Mouse (Mus musculus) CD4-positive helper T cell, adult 2 months (primary cell): ENCODE measurements around the gene Rpl29.

ENCODE experiments used
- DNase-seq: peaks from one replicate; pipeline ENCODE4 v3.0.0-alpha.2; 2012; ENCODE audit warnings: low read depth, missing footprints, low spot score

The Rpl29 gene

DNA sequence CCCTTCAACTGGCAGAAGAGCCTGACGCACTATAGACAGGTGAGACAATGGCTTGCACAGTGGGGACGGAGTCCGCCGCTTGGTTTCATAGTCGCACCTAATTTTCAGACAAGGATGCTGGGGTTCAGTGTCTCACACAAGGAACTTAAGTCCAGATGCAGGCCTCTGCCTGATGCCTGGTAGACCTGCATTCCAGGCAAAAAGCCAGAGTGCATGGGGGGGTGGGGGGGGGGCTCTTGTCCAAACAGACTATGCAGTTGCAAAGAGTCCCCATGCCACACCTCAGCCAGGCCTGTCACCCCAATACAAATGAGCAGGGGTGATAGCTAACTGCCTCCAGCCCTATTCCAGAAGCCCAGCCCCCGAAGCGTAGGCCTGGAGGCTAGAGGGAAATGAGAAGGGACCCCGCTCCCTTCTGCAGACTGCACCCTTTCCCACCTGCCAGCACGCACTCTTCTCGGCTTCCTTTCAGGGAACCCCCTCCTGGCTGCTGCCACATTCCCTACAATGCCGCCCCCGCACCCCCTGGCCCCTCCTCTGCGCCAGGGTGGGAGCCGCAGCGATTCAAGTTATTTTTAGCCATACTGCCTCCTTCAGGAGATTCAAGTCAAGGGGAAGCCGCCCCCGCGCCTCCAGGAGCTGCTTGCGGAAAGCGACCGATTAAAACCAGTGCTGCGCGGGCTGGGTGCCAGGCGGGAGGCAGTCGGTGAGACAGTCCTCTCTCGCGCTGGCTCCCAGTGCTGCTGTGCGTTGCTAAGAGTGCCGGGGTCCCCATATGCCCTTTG is 11.2 kb upstream of the Rpl29 start:
- DNase-seq: peak; percentile 60

DNA sequence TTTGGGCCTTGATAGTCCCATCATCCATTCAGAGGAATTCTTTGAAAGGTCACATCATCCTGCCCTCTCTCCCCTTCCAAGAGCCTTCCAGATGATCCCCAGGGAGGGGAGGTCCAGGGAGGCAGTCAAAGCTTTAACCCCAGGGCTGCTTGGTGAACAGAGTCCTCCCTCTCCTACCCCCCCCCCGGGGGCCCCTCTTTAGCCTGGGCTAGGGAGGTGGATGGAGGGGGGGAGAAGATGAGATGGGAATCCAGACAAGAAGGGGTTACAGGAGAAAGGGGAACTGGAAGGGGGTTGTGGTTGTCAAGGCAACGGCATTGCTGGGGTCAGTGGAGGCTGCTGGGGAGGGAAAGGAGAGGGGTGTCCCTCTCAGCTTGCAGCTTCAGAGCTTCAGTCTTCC is 8.6 kb upstream of the Rpl29 start:
- DNase-seq: no peak

DNA sequence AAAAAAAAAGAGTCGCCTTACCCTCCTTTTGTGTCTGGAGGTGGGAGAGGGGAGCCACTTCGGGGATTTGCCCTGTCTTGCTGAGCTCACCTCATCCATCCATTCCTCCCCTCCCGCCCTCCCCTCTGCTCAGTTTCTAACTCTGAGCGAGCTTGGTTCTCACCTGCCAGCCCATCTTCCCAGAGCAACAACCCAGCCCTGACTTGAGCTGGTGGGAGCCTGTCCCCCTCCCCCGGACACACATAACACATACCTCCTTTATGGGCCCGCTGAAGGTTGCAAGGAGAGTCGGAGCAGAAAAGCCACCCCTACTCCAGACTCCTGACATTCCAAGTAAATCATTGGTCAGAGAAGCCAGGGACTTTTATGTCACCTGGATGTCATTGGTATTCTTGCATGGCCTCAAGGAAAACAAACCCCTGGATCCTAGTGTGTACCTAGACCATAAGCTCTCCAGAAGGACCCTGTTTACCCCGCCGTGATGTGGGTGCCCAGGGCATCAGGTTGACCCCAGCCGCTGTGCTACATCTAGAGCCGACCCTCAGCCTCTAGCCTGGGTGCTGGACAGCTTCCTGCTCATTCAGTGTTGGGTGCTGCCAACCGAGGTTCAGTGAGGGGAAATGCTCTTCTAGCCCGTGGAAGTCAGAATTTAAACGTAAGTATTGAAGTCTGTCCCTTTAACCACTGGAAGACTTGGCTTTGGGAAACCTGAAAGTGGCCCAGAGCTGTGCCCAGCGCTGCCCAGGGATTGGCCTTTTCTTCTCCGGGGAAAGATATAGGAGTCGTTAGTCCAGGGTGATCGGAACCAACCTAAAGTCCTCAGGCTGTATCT is 8.0 kb upstream of the Rpl29 start:
- DNase-seq: no peak

DNA sequence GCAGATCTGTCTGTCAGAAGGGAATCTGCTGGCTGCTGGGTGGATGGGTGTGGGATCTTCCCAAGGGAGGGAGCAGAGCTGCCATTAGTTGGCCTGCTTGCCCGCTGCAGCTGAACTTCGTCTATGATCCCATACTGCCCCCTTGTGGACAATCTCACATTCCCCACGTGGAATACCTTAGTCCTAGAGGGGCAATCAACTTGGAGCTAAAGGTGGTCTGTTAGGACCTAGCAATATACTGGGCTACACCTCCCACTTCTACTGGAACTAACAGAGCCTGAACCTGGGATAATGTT is 7.4 kb upstream of the Rpl29 start:
- DNase-seq: peak; percentile 78

DNA sequence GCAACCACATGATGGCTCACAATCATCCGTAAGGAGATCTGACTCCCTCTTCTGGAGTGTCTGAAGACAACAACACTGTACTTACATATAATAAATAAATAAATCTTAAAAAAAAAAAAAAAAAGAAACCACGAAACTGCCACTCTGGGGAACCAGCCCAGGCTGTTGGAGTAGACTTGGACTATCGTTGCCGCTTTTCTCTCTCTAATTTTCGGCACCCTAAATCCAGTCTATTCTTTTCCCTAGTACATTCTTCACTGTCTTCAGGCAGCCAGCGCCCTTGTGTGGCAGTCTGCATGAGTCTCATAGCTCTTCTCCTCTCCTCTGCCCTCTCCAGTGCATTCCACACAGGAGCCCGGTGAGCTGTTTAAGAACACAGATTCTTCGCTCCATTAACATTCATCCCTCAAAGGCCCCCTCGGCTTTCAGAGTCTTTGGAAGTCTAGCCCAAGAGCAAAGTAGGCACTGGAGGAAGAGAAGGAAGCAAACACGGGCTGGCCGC is 484 bp upstream of the Rpl29 start:
- DNase-seq: no peak

DNA sequence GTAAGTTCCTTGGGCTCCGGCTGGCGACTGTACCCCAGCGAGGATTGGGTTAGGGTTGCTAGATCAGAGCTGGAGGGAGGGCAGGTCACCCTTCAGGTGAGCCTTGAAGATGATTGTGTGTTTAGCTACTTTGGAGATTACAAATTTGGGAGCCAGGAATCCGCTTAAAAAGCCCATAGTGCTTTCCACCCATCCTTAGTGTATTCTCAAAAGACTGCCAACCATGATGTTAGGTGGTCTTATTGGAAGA is 686 bp downstream of the Rpl29 start:
- no peak for DNase-seq

DNA sequence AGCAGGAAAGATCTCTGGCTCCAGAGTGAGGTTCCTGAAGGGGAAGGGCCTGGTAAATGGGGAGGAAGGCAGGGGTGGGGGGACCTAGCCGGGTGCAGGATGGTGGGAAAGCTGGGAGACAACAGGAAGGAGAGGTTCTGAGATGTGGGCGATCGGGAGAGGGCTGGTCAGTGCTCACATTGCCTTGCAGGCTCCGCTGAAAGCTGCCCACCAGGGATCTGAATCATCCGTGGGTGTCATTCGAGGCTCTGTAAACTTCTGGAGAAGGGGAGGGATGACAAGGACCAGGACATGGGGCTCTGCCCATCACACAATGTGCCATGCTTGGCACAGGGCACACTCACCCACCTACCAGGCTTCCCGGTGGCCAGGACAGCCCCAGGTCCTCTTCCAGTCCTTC is 4.1 kb downstream of the Rpl29 start:
- DNase-seq: no peak

DNA sequence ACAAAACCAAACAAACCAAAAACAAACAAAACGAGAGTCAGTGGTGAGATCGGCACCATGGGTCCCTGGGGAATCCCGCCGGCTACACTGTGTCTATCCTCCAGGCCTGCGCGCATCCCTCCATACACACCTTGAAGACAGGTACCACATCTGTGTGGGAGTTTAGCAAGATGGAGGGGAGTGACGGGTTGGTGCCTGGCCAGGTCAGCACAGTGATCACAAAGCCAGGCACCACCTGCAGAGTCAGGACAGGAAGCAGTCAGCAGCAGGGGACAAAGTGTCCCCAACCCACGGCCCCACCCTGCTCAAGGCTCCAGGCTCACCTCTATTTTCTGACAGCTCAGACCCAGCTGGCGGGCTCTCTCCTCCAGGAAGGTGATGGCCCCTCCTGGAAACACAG is 7.3 kb downstream of the Rpl29 start:
- no peak for DNase-seq

DNA sequence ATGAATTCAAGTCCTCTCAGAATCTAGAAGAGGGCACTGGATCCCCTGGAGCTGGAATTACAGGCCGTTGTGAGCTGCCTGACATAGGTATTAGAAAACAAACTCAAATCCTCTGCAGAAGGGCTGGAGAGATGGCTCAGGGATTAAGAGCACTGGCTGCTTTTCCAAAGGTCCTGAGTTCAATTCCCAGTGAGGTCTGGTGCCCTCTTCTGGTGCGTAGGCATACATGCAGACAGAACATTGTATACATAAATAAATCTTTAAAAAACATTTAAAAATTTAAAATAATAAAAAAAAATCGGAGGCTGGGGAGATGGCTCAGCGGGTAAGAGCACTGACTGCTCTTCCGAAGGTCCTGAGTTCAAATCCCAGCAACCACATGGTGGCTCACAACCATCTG is 13.4 kb downstream of the Rpl29 start:
- no peak for DNase-seq

DNA sequence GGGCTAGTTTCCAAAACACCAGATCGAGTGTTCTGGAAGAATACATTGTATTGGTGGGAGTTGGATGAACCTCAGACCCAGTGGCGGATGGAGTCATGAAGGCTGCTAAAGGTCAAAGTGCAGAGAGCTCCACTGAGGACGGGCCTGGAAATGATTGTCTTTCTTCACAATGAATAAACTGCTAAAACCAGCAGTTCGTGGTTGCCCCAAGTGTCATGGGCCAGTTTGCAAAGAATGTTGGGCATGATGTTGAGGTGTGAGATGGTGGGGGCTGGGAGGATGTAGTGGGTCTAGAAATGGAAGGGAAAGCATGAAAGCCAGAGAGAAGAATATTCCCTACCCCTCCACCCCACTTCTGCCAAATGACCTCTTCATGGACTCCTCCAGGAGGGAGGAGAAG is 15.6 kb downstream of the Rpl29 start:
- no peak for DNase-seq

DNA sequence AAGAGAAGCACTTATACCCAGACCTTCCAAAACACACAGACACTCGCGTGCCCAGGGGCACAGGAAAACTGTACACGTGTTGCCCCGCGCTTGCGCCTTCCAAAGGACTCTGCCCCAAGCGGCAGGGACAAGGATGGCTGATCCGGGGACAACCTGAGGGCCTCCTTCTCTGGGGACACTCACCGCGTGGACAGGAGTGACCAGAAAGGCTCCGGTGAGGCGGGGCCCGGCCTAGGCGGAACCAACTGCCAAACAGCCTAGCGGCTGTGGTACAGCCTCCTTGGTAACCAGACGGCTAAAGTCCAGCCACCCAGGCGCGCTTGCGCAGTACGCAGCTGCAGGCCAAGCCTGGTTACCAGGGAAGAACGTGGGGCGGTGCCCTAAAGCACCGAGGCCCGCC is 18.1 kb downstream of the Rpl29 start, which contains the start of the genes Abhd14b and Abhd14a:
Gene Abhd14b (plus strand): TSS at position 112 of the 400 bp plus-strand sequence.
Gene Abhd14a (minus strand): TSS at position 331 of the 400 bp plus-strand sequence.
- DNase-seq: peak; percentile 75

DNA sequence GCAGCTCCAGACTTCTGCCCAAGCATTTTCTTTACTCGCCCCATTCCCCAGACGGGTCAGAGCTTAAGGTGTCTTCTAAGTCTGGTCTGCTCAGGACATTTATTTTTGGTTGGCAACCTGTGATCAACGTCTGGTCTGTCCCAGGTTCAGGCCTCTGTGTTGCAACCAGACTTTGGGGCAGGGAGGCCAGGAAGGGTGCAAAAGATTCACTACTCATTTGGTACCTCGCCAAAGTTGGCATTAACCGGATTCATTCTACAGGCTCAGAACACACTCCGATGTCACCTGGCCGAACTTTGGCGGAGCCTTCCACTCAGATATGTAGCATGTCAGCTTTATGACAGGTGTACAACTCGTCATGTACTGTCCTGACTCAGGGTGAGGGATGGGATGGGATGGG is 18.7 kb downstream of the Rpl29 start:
- DNase-seq: no peak

DNA sequence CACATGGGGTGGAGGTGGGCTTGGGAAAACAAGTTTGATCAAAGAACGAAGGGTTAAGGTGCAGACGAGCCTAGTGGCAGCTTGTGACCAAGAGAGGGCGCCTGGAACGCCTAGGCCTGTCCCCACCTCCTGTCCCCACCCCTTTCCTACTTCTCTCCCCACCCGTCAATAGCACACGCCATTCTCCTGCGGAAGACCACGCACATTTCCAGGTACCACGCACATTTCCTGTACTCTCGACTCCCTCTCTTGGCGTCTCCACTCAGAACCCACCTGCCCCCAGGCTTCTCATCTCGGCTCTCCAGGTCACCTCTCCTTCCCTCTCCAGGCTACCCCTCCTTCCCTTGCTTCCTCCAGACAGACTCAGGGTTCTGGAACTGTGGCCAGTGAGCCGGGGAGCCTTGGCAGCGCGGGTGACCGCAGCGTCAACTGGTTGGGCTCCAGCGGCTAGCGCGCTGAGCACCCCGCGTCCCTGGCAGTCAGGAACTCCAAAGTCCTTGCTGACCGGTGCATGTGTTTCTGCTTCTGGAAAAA is 19.3 kb downstream of the Rpl29 start:
- DNase-seq: peak; percentile 76

DNA sequence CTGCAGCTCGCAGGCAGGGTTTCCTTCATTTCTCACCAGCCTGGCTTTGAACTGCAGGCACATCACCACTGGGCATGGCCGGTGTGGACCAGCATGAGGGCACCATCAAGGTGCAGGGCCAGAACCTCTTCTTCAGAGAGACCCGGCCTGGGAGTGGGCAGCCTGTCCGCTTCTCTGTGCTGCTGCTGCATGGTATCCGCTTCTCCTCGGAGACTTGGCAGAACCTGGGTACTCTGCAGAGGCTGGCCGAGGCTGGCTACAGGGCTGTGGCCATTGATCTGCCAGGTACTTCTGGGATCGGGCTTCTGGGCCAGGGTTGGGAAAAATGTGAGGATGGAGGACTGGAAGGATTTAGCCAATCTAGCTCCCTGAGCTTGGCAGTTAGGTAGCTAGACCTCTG is 20.7 kb downstream of the Rpl29 start:
- DNase-seq: no peak

DNA sequence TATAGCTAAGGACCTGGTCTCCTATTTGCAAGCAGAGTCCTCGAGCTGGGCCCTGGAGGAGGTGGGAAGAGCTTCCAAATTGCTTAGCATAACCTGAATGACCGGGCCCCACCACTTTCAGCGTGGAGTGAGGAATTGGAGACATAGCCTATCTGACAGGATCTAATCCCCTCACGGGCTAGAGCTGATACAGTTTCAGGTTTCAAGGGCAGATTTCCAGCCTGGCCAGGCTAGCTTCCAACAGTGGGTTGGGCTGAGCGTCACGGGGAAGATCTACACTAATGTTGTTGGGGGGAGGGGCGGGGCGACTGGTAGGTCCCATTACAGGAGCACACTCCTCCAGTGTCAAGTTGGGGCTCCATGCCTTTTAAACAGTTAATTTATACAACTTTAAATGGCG is 21.4 kb downstream of the Rpl29 start:
- no peak for DNase-seq

DNA sequence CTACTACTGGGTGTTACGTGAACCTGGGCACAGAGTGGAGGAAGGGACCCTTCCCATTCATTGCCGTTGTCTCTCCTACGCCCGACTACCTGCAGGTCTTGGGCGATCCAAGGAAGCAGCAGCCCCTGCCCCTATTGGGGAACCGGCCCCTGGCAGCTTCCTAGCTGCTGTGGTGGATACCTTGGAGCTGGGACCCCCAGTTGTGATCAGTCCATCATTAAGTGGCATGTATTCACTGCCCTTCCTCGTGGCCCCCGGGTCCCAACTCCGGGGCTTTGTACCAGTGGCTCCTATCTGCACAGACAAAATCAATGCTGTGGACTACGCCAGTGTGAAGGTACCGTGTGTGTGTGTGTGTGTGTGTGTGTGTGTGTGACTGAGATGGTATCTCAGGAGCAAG is 22.0 kb downstream of the Rpl29 start:
- DNase-seq: no peak

DNA sequence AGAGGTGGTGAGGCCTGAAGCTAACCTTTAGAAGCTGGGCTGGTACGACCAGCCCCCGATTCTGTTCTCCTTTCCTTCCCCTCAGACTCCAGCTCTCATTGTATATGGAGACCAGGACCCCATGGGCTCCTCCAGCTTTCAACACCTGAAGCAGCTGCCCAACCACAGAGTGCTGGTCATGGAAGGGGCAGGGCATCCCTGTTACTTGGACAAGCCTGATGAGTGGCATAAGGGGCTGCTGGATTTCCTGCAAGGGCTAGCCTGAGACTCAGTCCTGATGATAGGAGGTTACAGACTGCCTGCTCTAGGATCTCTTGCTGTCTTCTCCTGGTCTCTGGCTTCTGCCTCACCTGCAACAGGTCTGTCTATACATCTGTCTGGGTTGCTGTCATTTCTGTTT is 22.6 kb downstream of the Rpl29 start:
- no peak for DNase-seq

DNA sequence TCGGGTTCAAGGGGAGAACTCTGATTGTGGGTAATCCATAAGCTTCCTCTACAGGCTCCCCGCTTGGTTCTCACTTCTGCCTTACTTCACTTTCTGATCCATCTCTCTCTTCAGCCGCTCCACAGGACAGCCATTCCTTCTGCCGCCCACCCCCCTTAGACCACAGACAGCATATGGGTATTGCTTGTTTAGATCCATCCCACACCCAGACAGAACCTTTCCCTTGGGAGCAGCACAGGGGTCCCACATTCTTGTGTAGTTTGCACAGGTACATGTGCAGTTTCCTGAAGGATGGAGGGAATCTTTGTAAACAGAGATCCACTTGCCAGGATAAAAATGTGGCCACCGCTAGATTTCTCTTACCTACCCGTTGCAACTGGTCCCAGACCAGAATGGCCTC is 23.1 kb downstream of the Rpl29 start:
- no peak for DNase-seq

DNA sequence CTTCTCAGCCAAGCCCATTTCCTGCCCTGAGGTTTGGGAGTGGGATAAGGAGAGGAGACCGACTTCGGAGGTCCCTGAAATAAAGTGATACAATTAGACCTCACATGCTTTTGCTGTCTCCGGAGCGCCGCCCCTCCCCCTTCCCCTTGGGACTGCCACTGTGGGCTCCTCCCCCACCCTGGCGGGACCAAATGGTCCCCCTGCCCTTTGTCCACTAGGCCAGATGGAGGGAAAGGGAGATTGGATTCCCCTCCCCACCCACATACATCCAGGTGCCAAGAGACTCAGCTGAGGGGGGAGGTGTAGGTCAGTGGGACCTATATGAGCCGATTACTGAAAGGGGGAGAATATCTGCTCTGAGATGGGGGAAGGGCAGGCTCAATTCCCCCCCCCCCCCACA is 23.6 kb downstream of the Rpl29 start:
- DNase-seq: no peak

DNA sequence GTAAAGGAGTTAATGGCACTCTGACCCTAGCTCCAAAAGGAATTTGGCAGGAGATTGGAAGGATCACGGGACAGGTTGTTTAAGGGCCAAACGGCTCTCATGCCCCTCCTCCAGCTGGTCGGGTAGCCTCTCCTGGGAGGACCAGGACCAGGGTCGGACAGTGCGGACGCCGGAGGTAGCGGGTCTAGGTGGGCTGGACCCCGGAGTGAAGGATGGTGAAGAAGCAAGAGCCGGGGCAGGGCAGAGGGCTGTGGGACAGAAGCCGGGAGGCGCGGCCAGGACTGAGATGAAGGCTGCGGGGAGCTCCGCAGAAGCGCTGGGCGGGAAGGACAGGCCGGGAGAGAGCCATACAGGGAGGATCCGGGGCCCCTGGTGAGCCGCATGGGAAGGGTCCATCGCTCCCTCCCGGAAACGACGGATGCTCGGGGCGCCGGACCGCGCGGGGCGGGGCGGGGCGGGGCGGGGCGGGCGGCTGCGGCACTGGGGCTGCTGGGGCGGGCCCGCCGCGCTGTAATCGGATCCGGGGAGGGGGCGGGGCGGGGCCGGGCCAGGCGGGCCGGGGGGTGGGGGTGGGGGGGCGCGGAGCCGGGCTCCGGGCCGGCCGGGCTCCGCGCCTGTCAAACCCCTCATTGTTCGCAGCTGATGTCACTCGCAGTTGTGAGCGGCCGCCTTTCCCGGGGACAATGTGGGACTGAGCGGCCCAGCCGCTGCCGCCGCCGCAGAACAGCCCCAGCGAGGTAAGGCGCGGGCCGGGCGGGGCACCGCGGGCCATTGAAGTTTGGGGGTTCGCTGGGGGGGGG is 24.2 kb downstream of the Rpl29 start, which contains the start of gene Pcbp4:
Gene Pcbp4 (plus strand): TSS at position 21 of the 800 bp plus-strand sequence.
- DNase-seq: peak; percentile 70

DNA sequence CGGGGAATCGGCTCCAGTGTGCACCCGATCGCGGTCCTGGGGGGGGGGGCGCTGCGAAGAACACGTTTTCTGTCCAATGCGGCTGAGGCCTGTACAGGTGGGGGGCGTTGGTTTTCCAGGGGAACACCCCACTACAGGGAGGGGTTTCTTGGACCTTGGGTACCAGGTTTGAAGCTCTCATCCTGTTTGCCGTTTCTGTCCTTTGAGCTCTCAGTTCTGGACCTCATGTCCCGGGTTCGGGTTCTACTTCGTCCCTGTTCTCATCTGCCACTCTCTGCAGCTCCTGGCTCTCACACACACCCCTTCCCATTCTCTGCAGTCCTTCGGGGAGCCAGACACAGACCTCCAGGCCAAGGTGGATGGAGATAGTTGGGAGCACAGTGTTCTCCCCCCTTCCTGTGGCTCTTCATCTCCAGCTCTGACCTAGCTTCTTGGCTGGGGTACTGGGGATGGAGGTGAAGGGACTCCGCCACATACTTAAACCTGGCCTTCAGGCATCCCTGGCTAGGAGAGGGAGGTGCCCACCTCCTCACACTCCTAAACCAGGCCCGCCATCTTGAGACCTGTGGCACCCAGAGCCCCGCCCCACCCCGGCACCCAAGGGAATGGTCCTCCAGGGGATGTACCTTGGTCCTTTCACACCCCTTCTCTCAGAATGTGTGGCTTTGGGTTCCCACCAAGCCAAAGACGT is 25.0 kb downstream of the Rpl29 start:
- no peak for DNase-seq
